Mouse (Mus musculus): ENCODE results near the gene Stra6. TPM values are rescaled to one million over a fixed set of nuclear protein-coding genes. Genes with fewer than 3 reads are reported as not detected.

The Stra6 gene
- total RNA-seq, 2 experiments from 2014 or later: 0.25 to 0.40 TPM

GRCm38 (mm10) chr9:58133893-58134884 lies 70.6 kb downstream of the Stra6 start:
- DNase-seq: no peak

- DNase-seq: no peak
These were observed 71.3 kb downstream of the Stra6 start for GRCm38 (mm10) chr9:58134906-58135305.

GRCm38 (mm10) chr9:58135921-58136321 lies 72.3 kb downstream of the Stra6 start:
- DNase-seq: no peak

DNA sequence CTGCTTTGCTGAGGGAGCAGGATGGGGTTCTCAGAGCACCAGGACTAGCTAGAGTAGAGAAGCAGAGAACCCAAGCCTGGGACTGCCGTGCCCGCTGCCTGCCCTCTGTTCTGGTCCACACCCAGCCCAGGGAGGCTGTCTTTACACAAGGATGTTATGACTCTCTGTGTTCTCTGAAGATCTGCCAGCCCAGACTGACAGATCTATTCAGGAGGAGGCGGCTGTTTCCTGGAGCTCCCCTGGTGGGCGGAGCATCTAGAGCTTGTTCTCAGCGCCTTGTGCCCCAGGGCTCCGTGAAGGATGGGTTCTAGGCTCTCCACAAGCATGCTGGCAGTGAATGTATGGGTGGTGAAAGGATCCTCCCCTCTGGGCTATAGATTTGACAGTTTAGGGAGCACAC lies 76.4 kb downstream of the Stra6 start:
- no peak for DNase-seq

DNA sequence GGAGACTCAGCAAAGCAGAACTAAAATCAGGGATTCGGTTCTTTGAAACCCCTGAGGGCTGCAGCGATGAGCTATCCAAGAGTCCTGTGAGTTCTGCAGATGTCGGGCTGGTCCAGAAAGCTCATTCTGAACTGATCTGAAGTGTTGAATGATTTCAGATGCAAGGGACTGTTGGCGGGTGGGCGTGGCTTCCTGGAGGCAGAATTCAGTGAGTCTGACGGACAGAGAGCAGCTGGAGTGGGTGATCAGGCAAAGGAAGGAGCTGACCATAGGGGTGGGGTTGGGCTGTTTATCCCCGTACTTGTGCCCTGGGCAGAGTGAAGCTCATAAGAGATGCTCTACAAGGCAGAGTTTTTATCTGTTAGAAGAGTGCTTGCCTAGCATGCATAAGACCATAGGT lies 79.8 kb downstream of the Stra6 start:
- DNase-seq: peak; percentile 44

- DNase-seq: no peak
These were observed 81.1 kb downstream of the Stra6 start for GRCm38 (mm10) chr9:58144664-58145063.

DNA sequence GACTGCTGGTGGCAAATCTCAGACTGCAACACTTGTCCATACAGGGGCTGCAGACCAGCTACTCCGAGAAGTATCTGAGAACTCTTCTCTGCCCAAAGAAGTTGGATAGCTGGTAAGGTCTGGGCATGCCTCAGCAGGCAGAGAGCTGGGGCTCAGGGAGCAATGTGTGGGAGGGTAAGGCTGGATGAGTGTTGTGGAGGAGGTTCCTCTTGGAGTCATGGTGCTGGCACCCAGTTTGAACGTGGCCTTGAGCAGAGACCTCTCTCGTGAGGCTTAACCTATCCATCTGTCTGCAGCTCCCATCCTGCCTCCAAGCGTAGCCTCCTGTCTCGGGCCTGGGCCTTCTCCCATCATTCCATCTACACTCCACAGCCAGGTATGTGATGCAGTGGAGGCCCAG lies 81.8 kb downstream of the Stra6 start:
- DNase-seq: no peak

DNA sequence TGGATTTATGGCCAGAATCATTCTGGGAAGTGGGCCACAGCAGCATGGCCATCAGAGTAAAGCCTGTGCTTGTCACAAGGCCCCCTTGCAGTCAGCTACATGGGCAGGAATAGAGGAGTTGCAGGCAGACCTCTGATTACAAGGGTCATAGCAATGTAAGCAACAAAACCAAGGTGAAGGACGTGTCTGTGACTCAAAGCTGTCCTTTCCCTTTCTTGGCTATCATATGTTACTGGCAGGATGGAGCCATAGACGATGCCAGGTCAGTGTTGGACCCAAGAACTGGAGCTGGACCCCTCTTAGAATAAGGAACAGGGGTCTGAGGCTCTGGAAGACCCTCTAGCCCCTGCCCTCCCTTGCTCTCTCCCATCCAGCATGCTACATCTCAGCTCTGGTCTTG lies 85.2 kb downstream of the Stra6 start:
- no peak for DNase-seq

DNA sequence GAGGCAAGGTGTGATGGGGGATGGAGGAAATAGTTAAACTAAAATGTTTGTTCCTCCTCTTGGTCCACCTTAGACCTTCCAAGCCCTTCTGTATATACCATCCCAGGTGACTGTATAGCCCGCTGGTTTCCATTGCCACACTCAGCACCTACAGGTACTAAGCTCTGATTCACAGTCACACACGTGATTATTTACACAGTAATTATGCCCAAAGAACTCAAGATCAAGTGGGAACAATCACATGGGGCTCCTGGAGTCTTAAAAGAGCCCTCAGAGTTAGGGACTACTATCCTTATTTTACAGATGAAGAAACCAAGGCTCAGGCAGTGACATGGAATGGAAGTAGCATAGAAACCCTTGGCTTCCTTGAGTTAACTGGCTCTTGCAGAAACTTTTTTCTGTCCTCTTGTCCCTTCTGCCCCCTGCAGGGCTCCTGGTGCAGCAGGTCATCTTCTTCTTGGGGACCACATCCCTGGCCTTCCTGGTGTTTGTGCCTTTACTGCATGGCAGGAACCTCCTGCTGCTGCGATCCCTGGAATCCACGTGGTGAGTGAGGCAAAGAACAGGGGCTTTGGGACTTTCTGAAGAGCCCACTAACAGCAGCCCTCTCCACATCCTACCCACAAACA lies 87.3 kb downstream of the Stra6 start:
- no peak for DNase-seq

GRCm38 (mm10) chr9:58153095-58153494 lies 89.5 kb downstream of the Stra6 start:
- no peak for DNase-seq

GRCm38 (mm10) chr9:58155366-58155765 lies 91.8 kb downstream of the Stra6 start:
- peak; percentile 81 for DNase-seq

- DNase-seq: no peak
These were observed 93.4 kb downstream of the Stra6 start for GRCm38 (mm10) chr9:58156819-58157560.

DNA sequence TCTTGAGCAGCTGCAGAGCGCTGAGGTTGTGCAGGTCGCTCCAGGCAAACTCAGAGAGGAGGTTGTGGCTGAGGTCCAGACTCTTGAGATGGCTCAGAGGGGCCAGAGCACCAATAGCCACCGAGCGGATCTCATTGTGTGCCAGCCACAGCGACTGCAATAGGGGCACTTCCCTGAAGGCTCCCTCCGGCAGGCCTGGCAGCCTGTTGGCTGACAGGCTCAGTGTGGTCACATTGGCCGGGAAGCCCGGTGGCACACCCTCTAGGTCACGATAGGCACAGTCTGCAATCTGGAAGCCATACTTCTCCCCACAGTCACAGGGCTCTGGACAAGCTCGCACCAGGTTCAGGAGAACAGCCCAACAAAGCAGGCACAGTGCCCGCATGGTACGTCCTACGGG lies 94.2 kb downstream of the Stra6 start:
- DNase-seq: peak; percentile 34

DNA sequence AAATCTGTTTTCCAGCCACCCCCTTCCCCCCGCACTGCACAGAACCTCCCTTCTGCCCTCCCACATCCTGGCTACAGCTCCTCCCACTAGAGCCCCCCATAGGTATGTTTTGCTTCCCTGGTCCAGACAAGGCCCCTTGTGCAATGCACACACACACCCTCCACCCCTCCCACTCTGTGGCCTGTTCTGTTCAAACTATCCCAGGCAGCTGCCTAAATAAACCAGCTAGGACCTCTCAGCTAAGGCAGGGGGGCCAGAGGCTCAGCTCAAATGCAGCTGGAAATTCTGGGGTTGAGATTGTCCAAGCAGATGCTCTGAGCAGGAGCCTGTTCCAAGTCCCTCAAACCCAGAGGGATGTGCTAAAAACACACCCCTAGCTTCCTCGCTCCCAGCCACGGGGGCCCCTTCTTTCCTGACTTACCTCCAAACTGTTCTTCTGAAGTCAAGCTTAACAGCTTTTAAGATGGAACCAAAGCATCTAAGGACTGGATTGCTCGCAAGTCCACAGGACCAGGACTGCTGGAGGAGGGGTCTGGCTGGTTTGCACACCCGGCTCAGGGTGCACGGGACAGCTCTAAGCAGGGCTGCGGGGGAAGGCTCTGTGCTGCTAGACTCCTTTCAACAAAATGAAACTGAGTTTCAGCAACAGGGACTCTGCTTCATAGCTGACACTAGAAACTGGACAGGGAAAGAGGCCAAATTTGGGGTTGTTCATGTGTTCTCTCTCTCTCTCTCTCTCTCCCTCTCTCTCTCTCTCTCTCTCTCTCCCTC lies 95.1 kb downstream of the Stra6 start:
- peak; percentile 46 for DNase-seq

GRCm38 (mm10) chr9:58159855-58160254 lies 96.3 kb downstream of the Stra6 start:
- DNase-seq: no peak

DNA sequence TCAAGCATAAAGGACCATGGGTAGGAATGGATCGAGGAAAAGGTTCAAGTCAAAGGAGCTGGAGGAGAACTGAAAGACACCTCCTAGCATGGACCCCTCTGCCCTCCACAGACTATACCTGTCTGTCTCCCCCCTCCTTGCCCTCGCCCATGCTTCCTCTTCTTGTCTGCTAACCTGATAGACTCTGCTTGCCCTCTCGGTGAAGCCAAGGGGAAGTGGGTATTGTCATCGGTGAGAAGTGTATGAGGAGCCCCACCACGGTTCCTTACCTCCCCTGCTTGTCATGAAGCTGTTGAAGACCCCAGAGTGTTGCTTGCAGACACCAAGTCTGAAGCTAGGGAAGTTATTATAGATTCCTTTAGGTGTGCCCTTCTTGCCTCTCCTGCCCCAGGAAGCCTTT lies 96.7 kb downstream of the Stra6 start:
- no peak for DNase-seq

GRCm38 (mm10) chr9:58162173-58162572 lies 98.6 kb downstream of the Stra6 start:
- DNase-seq: no peak

DNA sequence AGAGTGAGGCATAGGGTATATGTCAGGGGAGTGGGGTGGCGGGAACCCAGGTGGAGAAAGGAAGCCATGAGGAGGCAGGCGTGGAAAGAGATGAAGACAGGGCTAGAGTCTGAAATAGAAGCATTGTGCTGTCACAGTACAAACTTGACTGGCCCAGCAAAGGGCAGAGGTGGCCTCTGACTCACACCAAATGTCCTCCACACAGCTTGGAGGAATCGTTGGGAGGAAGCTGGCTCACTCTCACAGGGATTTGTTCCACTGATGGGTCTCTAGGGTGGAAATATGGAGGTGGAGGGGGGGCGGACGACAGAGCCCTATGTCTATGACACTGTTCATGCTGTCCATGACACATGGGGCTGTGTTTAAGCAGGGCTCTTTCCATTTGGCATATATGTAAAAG lies 99.6 kb downstream of the Stra6 start:
- DNase-seq: no peak

DNA sequence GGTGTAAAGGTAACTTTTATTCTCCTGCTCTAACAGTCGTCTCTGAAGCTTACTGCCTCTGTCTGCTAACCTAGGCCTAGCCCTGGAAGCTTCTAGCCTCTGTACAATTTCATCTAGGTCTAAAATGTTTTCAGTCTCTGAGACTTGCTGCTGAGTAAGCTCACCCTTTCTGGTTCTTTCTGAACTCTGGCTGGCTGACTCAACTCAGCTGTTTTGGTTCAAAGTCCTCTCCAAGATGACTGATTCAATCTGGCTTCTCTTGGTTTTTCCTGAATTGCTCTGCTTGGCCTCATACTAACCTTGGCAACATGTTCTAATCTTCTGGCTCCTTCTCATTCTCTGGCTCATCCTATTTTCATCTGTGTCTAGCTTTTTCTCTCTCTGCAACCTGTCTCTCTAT lies 102.2 kb downstream of the Stra6 start:
- DNase-seq: no peak

DNA sequence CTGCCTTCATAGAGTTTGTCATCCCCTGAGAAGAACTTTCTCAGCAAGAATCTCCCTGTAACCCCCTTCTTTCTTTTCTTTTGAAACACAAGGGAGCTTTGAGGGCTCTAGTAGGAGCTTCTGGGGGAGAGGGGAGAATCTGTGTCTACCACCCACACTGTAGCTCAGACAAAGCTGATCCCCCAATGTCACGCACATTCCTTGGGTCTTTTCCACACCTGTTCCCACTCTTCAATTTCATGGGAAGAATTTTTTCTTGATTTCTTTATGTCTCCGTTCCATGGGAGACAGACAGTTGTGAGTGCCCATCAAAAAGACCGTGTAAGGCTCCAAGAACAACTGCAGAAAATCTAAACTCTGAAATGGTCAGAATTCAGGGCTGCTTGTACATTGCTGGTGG lies 105.3 kb downstream of the Stra6 start:
- DNase-seq: no peak

DNA sequence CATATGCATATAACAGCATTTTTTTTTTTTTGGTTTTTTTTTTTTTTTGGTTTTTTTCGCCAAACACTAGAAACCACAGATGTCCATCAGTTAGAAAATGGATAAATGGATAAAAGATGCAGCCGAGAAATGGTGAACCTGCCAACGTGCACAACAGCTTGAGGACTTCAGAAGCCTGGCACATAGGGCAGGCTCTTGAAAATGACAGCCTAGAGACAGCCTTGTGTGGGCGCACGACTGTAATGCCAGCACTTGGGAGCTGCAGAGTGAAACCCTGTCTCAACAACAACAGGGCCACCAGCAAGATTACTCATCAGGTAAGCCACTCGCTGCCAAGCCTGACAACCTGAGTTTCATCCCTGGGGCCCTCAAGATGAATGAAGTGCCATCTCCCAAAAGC lies 105.8 kb downstream of the Stra6 start:
- no peak for DNase-seq

DNA sequence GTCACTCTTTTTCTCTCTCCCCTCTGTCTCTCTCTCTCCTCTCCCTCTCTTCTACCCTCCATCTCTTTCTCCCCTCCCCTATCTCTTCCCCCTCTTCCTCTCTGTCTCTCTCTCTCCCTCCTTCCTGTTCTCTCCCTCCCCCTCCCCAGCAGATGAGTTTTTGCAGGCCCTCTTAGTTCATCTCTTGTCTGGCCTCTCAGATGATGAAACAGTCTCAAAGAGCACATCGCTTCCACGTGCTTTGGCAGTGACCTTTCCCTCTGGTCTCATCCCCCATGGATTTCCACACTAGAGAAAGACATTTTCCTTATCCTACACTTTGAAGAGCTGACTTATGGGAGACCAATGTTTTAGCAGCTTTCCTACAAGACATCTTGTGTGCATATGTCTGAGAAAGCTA lies 109.3 kb downstream of the Stra6 start:
- no peak for DNase-seq
